Mouse (Mus musculus) testis, adult 2 months (tissue): Measurements from ENCODE around the gene Nufip1.

ENCODE experiments used
- CTCF ChIP-seq: fragments of 200-500 bp; IDR thresholded peaks from 2 replicates; pipeline ENCODE4 v1.5.1; 2012; ENCODE audit warnings: low read depth, mild to moderate bottlenecking, inconsistent platforms, low read length, moderate library complexity; ENCODE audit not compliant: control insufficient read depth, insufficient read depth, insufficient replicate concordance
- POLR2A ChIP-seq: fragments of 200-500 bp; IDR thresholded peaks from 2 replicates; pipeline ENCODE4 v1.6.1; 2012; ENCODE audit warnings: low read depth, mild to moderate bottlenecking, inconsistent platforms, low read length, moderate library complexity; ENCODE audit not compliant: control insufficient read depth

- TF ChIP-seq POLR2A (no peak), CTCF (no peak)
These were observed 60.6 kb downstream of the Nufip1 start for GRCm38 (mm10) chr14:76171285-76171684.
